Mouse (Mus musculus): ENCODE data around the gene Tfap2e. TPM values are rescaled to one million over a fixed set of nuclear protein-coding genes. Genes with fewer than 3 reads are reported as not detected.
A peak's percentile ranks its signal among the peaks of the same experiment; 100 is the strongest.

Gene Tfap2e
- polyA plus RNA-seq, 1 experiment from 2014 or later = 1.0 TPM

DNA sequence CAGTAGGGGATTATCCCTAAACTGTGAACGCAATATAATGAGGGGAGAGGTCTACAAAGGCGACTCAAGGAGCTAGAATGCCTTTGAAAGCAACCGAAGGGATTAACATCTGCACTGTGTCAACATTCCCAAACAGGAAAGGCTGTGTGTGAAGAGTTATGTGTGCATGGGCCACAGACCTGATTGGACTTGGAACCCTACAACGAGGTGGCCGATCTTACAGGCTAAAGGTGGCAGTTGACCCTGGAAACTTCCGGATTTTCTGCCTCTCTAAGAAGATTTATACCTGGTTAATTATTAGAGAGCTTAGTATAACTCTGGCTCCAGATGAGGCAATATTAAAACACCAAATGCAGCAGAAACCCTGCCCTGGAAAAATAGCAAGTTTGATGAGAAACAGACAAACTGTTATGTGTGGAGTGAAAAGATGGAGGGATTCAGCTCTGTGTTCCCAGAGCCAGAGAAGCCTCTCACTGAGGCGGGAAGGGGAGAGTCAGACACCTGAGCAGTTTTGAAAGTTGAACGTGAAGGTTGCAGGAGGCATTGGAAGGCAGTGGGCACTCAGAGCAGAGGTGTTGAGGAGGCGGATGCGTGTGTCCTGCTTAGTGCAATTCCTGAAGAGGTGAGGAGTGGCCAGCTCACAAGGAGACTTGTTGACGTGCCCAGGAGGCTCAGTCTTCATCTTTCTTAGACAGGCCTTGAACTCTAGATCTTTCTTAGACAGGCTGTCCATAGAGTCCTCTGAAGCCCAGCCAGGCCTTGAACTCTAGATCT is 26.7 kb upstream of the Tfap2e start:
- H3K9me3 ChIP-seq (ENCODE audit: control insufficient read depth, low read length) = no peaks in the 10 kb centered on the region
- H3K27ac ChIP-seq (replicated peaks) = peak overlapping the region; percentile 81
- no peak overlapping the region for H3K4me2 ChIP-seq (replicated peaks; ENCODE audit: low read depth)
- H3K9ac ChIP-seq (ENCODE audit: low read length) = no peak overlapping the region
- H3K36me3 ChIP-seq (ENCODE audit: control insufficient read depth, insufficient read depth, low read length) = peaks cover 2% of the 10 kb centered on the region; the same call in 1 of the 2 replicates
- no peak overlapping the region for H3K4me3 ChIP-seq (ENCODE audit: low read depth, low read length)
- WGBS = 55% methylated on average over 11 of the region's 11 CpGs
- no peak for TF ChIP-seq CTCF (IDR thresholded peaks at IDR 0.05; ENCODE audit: low read depth)
- TF ChIP-seq EP300 (optimal IDR thresholded peaks at IDR 0.05) = no peak
- H3K4me1 ChIP-seq (replicated peaks; ENCODE audit: control insufficient read depth, insufficient read depth) = no peaks in the 10 kb centered on the region
- peak; percentile 65 for DNase-seq (ENCODE audit: low spot score)
- no peaks in the 10 kb centered on the region for H3K27me3 ChIP-seq (ENCODE audit: control insufficient read depth, insufficient read depth, low read length)
- peak; percentile 94 for ATAC-seq (ENCODE audit: low FRiP score, low TSS enrichment)

DNA sequence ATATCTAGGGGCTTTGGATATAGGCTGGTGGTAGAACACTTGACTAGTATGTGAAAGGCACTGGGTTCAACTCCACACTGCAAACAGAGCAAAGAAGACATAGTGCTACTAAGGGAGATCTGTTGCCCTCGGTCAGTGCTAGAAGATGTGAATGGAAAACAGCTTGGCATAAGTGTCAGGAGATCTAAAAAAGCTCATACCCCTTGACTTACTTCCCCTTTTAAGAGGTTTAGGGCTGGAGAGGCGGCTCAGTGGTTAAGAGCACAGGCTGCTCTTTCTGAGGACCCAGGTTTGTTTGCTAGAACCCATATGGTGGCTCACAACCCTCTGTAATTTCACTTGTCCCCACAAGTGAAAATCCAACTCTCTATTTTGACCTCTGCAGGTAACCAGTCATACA is 23.4 kb upstream of the Tfap2e start:
- Histone ChIP-seq H3K4me1 (replicated peaks; ENCODE audit: control insufficient read depth, insufficient read depth) (no peaks in the 10 kb centered on the region; the same call in 1 of the 2 replicates), H3K9ac (ENCODE audit: low read length) (no peak overlapping the region), H3K27ac (replicated peaks) (no peak overlapping the region), H3K27me3 (ENCODE audit: control insufficient read depth, insufficient read depth, low read length) (no peaks in the 10 kb centered on the region), H3K4me3 (ENCODE audit: low read depth, low read length) (no peak overlapping the region), H3K9me3 (ENCODE audit: control insufficient read depth, low read length) (no peaks in the 10 kb centered on the region), H3K36me3 (ENCODE audit: control insufficient read depth, insufficient read depth, low read length) (peaks cover 4% of the 10 kb centered on the region; the same call in 1 of the 2 replicates), H3K4me2 (replicated peaks; ENCODE audit: low read depth) (no peak overlapping the region)
- TF ChIP-seq CTCF (IDR thresholded peaks at IDR 0.05; ENCODE audit: low read depth) (no peak), EP300 (optimal IDR thresholded peaks at IDR 0.05) (no peak)
- DNase-seq (ENCODE audit: low spot score) = no peak
- ATAC-seq (ENCODE audit: low FRiP score, low TSS enrichment) = no peak
- 86% methylated on average over 2 of the region's 2 CpGs for WGBS

DNA sequence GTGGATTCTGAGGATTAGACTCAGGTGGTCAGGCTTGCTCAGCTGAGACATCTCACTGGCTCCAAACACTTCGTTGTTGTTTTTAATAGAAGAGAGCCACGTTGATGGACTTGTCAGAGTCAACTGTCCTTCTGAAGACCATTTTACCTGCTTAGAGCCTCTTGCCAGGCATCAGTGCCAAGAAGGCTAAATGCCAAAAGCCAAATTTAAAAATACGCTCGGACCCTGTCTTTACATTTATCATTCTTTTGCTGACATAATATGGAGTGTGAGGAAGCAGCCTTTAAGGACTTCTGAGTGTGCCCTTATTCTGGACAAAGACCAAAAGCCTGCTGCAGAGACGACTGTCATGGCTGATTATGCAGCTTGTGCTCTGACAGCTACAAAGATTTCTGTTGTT is 22.3 kb upstream of the Tfap2e start:
- no peak overlapping the region for H3K27ac ChIP-seq (replicated peaks)
- H3K9ac ChIP-seq (ENCODE audit: low read length) = no peak overlapping the region
- TF ChIP-seq CTCF (IDR thresholded peaks at IDR 0.05; ENCODE audit: low read depth) (no peak), EP300 (optimal IDR thresholded peaks at IDR 0.05) (no peak)
- no peak overlapping the region for H3K4me3 ChIP-seq (ENCODE audit: low read depth, low read length)
- no peak overlapping the region for H3K4me2 ChIP-seq (replicated peaks; ENCODE audit: low read depth)
- ATAC-seq (ENCODE audit: low FRiP score, low TSS enrichment) = no peak
- no peak for DNase-seq (ENCODE audit: low spot score)
- H3K4me1 ChIP-seq (replicated peaks; ENCODE audit: control insufficient read depth, insufficient read depth) = no peaks in the 10 kb centered on the region; the same call in 1 of the 2 replicates
- H3K9me3 ChIP-seq (ENCODE audit: control insufficient read depth, low read length) = no peaks in the 10 kb centered on the region
- peaks cover 4% of the 10 kb centered on the region; the same call in 1 of the 2 replicates for H3K36me3 ChIP-seq (ENCODE audit: control insufficient read depth, insufficient read depth, low read length)
- H3K27me3 ChIP-seq (ENCODE audit: control insufficient read depth, insufficient read depth, low read length) = no peaks in the 10 kb centered on the region
- 82% methylated on average over 5 of the region's 5 CpGs for WGBS

- Histone ChIP-seq H3K27me3 (ENCODE audit: control insufficient read depth, insufficient read depth, low read length) (no peaks in the 10 kb centered on the region), H3K4me3 (ENCODE audit: low read depth, low read length) (no peak overlapping the region), H3K36me3 (ENCODE audit: control insufficient read depth, insufficient read depth, low read length) (peaks cover 4% of the 10 kb centered on the region; the same call in 1 of the 2 replicates), H3K9ac (ENCODE audit: low read length) (no peak overlapping the region), H3K4me2 (replicated peaks; ENCODE audit: low read depth) (no peak overlapping the region), H3K4me1 (replicated peaks; ENCODE audit: control insufficient read depth, insufficient read depth) (peaks cover 6% of the 10 kb centered on the region; the same call in 1 of the 2 replicates), H3K27ac (replicated peaks) (no peak overlapping the region), H3K9me3 (ENCODE audit: control insufficient read depth, low read length) (no peaks in the 10 kb centered on the region)
- 41% methylated on average over 4 of the region's 4 CpGs for WGBS
- TF ChIP-seq EP300 (optimal IDR thresholded peaks at IDR 0.05) (no peak), CTCF (IDR thresholded peaks at IDR 0.05; ENCODE audit: low read depth) (no peak)
- peak; percentile 51 for DNase-seq (ENCODE audit: low spot score)
- no peak for ATAC-seq (ENCODE audit: low FRiP score, low TSS enrichment)
Observed at GRCm38 (mm10) chr4:126756766-126757165, 20.7 kb upstream of the Tfap2e start.

DNA sequence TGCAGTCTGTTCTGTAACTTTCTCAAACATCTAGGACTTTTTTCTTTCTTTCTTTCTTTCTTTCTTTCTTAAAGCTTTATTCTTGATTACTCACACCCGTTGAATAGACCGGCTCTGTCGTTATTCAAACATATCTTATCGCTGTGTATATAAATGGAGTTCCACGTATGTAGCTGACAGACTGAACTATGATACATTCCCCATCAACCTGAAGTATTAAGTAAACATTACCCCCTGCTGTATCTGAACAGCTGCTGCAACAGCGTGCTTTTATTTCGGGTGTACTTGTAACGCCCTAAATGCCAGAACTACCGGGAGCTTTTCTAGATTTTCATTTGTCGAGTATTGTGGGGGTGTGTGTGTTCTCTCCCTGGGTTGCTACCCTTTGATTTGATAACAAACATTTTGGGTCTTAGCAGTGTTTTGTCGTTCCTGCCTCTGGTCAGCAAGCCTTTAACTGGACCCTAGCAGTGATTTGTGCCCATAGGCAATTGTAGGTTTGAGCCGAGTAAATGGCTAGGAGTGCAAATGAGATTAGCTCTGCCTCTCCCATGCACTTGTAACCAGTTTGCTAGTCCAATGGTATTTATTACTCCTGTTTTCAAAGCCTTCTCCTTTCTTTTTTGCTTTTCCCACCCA is 18.8 kb upstream of the Tfap2e start:
- H3K27ac ChIP-seq (replicated peaks) = peak overlapping the region; percentile 94
- no peak overlapping the region; the same call in 1 of the 2 replicates for H3K9ac ChIP-seq (ENCODE audit: low read length)
- peak; percentile 52 for DNase-seq (ENCODE audit: low spot score)

More for the DNA sequence above, 18.8 kb upstream of the Tfap2e start:
- Histone ChIP-seq H3K27me3 (ENCODE audit: control insufficient read depth, insufficient read depth, low read length) (no peaks in the 10 kb centered on the region), H3K9me3 (ENCODE audit: control insufficient read depth, low read length) (no peaks in the 10 kb centered on the region), H3K36me3 (ENCODE audit: control insufficient read depth, insufficient read depth, low read length) (peaks cover 2% of the 10 kb centered on the region; the same call in 1 of the 2 replicates), H3K4me1 (replicated peaks; ENCODE audit: control insufficient read depth, insufficient read depth) (peaks cover 7% of the 10 kb centered on the region; the same call in 1 of the 2 replicates), H3K4me2 (replicated peaks; ENCODE audit: low read depth) (peak overlapping the region; percentile 91), H3K4me3 (ENCODE audit: low read depth, low read length) (peak overlapping the region; percentile 89)
- TF ChIP-seq EP300 (optimal IDR thresholded peaks at IDR 0.05) = no peak
- TF ChIP-seq CTCF (IDR thresholded peaks at IDR 0.05; ENCODE audit: low read depth) = no peak; the same call in 1 of the 2 replicates
- WGBS = 17% methylated on average over 12 of the region's 12 CpGs
- peak; percentile 59 for ATAC-seq (ENCODE audit: low FRiP score, low TSS enrichment)
